Mouse (Mus musculus) kidney, postnatal 25 days (tissue): ENCODE measurements around the gene Entpd5.
A peak's percentile ranks its signal among the peaks of the same experiment; 100 is the strongest.

Experiments used
- DNase-seq, 2 experiments: peaks; one replicate each; pipeline ENCODE4 v3.0.0; 2021; ENCODE audit warnings: mixed read lengths in 2 of 2

Gene Entpd5

GRCm38 (mm10) chr12:84408819-84409507 is at the start of gene Entpd5, which contains the start of gene Bbof1:
TSS of gene Entpd5 (minus strand) at chr12:84409029.
TSS of gene Bbof1 (plus strand) at chr12:84409071.
- DNase-seq, result peak; percentile 90 to 94

DNA sequence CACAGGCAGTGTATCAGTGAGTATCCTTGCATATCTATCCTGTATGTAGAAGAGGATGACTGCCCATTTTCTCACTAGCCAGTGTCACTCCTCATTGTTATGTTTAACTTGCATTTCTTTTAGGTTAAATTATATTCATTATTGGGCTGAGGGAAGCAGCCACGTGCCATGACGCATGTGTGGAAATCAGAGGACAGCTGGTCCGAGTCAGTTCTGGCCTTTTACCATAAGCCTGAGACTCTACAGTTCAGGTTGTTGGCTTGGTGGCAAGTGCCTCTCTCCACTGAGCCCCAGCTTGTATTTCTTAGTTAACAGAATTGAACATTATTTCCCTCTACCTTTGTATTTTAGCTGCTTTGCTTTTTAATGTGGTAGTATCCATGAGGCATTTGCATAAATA is 48.1 kb upstream of the Entpd5 start:
- no peak for DNase-seq

- peak; percentile 12 to 52 for DNase-seq
Measured at GRCm38 (mm10) chr12:84451801-84452200, 43.0 kb upstream of the Entpd5 start.

GRCm38 (mm10) chr12:84450718-84451646 is 42.2 kb upstream of the Entpd5 start, which contains the start of the genes Aldh6a1 and Lin52:
TSS of gene Aldh6a1 (minus strand) at chr12:84451004.
TSS of gene Lin52 (plus strand) at chr12:84451422.
- DNase-seq, result peak; percentile 99

- peak; percentile 68 to 90 for DNase-seq
Measured at GRCm38 (mm10) chr12:84450351-84450717, 41.5 kb upstream of the Entpd5 start.

DNA sequence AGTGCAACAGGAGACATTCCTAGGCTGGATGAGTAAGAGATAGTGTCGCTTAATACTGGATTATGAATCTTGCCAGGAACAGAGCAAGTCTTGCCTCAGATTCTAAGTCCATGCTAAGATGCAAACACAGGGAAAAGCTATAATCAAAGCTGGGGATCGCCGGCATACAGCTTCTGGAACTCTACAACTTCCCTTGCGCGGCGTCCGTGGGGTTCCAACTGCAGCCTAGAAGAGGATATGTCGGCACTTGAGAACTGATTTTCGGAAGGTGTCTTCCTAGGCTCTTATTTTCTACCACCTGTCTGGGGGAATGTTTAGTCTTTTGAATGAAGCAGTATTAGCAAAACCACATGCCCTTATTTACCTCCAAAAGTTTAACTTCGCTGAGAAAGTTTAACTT is 41.1 kb upstream of the Entpd5 start:
- peak in 1 of 2 experiments; percentile 22 for DNase-seq

GRCm38 (mm10) chr12:84448181-84448580 is 39.4 kb upstream of the Entpd5 start:
- DNase-seq, result peak in 1 of 2 experiments; percentile 16

- no peak for DNase-seq
Measured at GRCm38 (mm10) chr12:84447386-84447785, 38.6 kb upstream of the Entpd5 start.

GRCm38 (mm10) chr12:84442526-84442925 is 33.7 kb upstream of the Entpd5 start:
- no peak for DNase-seq

DNA sequence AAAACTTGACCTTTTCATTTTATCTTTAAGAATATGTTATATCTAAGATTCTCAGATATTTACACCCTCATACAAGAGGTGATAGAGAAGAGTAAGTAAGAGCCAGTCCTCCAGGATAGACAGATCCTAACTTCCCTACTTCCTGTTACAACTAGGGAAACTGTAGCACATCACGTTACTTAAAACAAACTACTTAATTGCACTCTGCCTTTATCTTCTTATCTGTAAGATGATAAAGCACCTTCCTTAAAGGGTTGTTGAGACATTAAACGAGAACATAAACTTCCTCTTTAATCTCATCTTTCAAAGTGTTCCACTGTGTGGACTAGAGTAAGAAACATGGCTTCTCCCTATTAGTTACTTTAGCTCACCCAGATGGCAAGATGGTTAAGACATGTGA is 29.9 kb upstream of the Entpd5 start:
- DNase-seq, result no peak

DNA sequence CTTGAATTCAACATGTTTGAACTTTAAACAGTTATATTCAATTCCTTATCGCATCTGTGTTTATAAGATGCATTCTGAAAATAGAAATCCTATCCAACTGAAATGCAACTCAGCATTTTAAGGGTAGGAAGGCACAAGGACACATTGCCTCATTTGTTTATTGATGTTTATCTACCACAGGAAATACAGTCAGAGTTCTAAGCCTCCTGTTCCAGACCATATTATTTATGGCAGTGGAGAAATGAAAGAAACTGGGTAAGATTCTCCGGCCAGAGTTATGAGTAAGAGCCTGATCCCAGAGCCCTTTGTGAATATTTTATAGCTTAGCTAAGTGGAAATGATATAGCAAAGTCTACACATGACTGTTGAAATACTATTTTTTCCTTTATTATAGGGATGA is 21.0 kb upstream of the Entpd5 start:
- no peak for DNase-seq

DNA sequence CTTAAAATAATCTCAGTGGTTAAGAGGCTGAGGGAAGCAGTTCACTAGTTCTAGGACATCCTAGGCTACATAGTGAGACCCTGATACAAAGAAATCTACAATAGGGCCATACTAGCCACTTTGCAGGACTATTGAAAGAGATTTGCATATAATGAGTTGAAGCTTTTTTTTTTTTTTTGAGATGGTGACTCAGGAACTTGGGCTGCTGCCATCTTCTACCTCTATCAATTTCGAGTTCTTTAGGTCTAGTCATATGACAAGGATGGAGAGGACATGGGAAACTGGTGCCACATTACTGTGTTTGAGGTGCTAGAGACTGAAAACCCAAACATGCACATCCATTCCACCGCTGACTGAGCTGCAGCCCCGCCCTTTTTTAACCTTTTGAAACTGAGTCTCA is 15.2 kb upstream of the Entpd5 start:
- no peak for DNase-seq

DNA sequence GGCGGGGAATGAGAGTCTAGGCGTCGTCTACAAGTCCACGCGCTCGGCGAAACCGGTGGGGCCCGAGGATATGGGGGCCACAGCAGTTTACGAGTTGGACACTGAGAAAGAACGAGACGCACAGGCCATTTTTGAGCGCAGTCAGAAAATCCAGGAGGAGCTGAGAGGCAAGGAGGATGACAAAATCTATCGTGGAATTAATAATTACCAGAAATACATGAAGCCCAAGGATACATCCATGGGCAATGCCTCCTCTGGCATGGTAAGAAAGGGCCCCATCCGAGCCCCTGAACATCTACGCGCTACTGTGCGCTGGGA is 8.7 kb upstream of the Entpd5 start:
- DNase-seq, result no peak

GRCm38 (mm10) chr12:84416834-84417604 is 8.2 kb upstream of the Entpd5 start, which contains the start of gene Rnf113a2:
TSS of gene Rnf113a2 (plus strand) at chr12:84417196.
- peak; percentile 87 to 94 for DNase-seq

DNA sequence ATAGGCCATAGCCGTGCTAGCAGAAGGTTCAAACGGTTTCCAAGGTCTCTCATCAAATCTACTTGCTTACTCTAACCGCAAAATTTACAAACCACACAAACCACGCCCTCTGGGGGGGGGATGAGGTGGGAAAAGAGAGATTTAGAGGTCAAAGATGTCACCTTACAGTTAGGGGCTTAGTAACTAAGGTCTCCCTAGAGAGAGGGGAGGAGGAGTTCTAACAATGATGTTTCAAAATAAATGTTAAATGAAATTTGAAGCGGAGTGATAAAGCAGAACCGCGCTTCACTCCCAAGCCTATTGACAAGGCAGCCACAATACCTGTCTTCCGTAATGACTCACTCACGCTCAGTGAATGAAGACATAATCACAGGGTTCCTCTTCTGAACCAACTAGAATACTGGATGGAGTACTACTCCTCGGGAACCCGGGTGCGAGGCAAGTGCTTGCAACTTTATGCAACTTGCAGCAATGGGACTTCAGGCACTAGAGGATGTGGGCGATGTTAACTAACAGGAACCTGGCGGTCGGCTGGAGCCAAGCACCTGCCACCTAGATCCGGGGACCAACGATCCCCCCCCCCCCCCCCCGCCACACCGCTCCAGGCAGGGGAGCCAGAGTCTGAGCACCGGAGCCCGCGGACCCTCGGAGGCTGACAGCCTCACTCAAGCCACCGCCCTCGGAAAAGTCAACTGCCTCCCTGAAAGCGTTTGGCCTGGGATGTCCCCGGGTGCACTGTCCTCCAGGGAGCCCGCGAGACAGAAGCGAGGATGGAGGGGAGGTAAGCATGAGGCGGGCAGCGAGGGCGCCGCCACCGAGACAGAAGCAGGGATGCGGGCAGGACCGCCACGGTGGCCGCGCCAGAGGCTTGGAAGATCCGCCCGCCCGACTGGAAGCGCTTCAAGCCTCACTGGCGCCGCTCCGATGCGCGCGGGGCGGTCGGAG is 683 bp downstream of the Entpd5 start:
- DNase-seq, result peak; percentile 20 to 54

DNA sequence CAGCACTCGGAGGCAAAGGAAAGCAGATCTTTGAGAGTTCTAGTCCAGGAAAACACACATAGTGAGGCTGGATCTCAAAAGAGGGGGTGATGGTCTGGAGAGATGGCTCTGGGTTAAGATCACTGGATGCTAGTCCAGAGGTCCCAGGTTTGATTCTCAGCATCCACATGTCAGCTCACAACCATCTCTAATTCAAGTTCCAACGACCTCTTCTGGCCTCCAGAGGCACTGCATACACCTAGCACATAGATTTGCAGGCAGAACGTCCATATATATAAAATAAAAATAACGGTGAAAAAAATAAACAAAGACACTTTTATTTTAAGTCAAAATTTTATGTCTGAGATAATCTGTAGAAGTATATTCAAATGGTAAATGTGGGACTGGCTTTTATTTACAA is 1.6 kb downstream of the Entpd5 start:
- DNase-seq, result no peak

- no peak for DNase-seq
Measured at GRCm38 (mm10) chr12:84404541-84404940, 4.3 kb downstream of the Entpd5 start.

DNA sequence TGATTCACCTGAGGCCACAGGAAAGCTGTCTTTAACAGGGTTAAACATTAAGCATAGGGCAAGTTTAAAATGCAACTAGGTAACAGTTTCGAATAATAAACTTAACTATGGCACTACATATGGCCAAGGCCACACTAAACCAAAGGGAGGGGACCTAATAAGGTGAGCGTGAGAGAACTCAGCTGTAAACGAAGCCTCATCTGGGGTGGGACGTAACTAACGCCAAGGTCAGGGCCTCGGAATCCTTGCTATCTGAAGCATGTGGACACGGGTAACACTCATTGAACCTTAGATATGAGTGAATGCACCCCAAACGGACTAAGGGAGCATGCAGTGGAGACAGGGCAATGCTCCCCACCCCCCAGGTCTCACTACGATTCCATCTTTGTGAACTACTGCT is 5.9 kb downstream of the Entpd5 start:
- peak in 1 of 2 experiments; percentile 34 for DNase-seq

- peak; percentile 62 to 82 for DNase-seq
Measured at GRCm38 (mm10) chr12:84400653-84401052, 8.2 kb downstream of the Entpd5 start.

DNA sequence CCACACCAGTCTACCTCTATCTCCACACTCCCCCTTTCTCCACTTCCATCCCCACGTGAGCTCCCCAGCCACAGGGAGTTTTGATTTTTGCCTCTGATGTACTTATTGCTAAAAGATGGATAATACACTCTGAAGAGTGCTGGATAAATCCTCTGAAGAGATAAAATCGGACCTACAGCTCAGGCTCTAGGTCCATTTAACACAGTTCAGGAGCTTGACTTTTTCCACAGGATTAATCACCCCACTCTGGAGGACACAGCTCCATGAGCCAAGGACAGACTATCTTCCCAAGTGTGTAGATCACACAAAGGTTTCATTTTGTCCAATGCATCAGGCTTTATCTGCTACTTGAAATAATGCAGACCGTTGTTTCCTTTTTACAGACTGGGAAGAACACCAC is 8.8 kb downstream of the Entpd5 start:
- no peak for DNase-seq

GRCm38 (mm10) chr12:84399663-84400062 is 9.2 kb downstream of the Entpd5 start:
- DNase-seq, result peak; percentile 56 to 82

- no peak for DNase-seq
Measured at GRCm38 (mm10) chr12:84399135-84399534, 9.7 kb downstream of the Entpd5 start.
